Mouse (Mus musculus) frontal cortex, postnatal 14 days (tissue): ENCODE results near the gene Atp5b.
A peak's percentile ranks its signal among the peaks of the same experiment; 100 is the strongest.

Experiments
- DNase-seq, 2 experiments: peaks; one replicate each; pipeline ENCODE4 v3.0.0; 2022; ENCODE audit warnings: low spot score in 2 of 2

Gene Atp5b

DNA sequence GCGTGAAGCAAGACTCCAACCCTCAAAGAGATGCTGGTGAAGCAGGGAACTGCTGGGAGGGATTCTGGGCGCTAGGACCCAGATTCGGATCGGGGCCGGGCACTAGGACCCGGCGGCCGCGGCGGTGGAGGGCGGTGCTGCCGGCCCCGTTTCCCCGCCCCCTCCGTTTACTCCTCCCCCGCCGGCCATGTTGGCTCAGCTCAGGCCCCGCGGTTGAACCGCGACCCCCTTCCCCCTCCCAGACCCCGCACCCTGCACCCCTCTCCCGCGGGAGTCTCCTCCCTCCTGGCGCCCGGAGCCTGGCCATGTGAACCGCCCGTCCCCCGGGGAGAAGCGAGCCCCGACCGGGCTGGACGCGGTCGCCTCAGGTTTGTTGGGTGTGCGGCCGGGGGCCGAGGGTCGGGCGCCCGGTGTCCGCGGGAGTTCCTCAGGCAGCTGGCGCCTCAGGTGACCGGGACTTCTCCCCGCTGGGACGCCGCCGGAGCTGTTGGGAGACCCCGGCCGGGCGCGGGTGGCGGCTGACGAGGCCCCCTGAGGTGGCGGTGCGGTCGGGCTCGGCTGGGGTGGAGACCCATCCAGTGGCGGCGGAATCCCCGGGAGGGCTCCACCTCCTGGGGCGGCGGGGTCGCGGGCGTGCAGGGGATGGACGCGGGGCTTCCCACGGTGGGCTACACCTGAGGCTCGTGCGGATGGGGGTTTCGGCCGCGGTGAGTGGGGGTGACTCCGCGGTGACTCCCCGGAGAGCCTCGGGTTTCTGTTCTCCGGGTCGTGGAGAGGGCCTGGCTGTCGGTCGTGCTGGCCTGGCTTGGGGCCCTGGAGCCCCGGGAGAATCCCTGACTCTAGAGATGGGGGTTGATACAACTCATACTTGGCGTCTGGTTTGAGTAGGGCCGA, 13.9 kb downstream of the Atp5b start:
- peak; percentile 38 to 68 for DNase-seq

DNA sequence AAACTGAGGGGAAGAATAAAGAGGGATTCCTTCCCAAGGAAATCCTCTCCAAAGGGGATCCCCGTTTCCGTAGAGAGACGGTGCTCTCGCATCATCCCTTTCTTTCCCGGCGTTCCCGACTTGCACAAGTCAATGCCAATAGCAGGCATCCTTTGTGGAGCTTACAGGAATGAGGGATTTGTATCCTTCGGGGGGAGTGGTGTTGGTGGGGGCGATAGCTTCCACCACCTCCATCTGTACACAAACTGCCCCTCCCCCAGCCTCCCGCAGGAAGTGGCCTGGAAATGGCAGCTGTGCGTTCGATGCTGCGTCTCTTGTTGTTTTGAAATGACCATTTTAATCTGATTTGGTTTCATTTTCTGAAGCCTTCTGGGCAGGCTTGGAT, 14.5 kb downstream of the Atp5b start:
- DNase-seq: peak; percentile 27 to 44

DNA sequence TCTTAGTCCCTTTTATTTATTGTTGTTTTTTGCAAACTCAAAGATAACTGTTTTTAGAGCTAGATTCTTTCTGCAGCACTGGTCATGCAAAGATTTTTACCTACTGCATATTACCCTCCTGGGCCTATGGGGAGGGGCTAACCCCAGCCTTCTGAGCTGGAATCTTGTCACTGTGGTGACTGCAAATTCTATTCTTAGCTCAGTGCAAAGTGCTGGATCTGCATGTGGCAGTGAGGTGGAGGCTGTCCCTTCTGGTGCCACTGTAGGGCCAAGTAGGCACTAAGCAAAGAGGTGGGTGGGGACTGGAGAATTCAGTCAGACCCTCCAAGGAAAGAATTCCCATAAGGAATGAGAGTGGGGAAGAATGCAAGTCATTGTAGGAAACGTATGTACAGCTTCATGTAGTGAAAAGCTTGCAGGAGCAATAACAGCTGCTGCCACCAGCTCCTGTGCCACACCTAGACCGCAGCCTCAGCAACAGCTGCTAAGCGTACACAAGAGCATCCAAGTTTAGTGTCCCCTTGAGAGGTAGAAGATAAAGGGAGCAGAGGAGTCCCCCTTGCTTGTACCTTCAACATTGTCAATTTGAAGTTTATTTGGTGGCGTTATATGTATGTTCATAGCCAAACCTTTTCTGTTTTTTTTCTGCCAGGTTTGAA, 27.2 kb downstream of the Atp5b start:
- no peak for DNase-seq

DNA sequence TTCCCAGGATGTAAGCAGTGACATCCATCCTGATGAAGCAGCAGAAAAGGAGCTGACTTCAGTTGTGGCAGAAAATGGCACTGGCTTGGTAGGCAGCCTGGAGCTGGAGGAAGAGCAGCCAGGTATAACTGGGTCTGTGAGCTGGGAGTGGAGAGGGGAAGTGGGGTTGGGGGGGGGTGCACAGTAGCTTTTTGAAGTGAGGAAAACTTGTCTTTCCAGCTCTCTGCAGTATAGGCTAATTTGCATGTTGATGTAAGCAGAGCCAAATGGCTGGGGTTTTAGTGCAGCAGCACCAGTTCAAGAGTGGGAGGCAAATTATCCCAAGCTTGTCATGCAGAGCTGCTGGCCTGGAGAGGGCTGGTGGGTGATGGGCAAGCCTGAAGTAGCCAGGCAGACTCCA, 28.2 kb downstream of the Atp5b start:
- DNase-seq: no peak

DNA sequence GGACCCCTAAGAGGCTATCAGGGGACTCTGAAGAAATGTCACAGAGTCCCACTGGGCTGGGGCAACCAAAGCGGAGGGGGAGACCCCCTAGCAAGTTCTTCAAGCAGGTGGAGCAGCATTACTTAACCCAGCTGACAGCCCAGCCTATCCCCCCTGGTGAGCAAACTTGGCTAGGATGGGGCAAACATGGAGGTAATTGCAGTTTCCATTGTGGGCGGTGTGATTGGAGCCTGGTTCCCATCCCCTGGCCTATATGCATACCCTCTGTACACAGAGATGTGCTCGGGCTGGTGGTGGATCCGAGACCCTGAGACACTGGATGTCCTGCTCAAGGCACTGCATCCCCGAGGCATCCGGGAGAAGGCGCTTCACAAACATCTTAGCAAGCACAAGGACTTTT, 40.8 kb downstream of the Atp5b start:
- DNase-seq: no peak

DNA sequence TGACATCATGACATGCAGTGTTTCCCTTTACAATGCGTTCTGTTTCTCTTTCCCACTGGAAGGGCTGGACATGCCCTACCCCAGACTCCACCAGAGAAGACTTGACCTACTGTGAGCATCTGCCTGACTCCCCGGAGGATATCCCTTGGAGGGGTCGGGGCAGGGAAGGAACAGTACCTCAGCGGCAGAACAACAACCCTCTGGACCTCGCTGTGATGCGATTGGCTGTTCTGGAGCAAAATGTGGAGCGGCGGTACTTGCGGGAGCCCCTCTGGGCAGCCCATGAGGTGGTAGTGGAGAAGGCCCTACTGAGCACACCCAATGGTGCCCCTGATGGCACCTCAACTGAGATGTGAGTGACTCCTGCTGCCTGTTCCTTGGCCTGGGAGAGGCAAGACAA, 41.8 kb downstream of the Atp5b start:
- no peak for DNase-seq

DNA sequence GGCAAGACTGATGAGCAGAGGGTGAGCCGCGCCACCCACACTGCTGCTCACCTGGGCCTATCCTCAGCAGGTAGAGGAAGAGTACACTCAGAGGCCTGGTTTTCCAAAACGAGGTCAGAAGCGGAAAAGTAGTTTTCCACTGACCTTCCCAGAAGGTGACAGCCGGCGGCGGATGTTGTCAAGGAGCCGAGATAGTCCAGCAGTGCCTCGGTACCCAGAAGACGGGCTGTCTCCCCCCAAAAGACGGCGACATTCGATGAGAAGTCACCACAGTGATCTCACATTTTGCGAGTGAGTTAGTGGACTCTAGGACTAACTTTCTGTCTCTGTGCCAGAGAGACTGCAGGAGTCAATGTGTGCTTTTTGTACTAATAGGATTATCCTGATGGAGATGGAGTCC, 42.9 kb downstream of the Atp5b start:
- no peak for DNase-seq

DNA sequence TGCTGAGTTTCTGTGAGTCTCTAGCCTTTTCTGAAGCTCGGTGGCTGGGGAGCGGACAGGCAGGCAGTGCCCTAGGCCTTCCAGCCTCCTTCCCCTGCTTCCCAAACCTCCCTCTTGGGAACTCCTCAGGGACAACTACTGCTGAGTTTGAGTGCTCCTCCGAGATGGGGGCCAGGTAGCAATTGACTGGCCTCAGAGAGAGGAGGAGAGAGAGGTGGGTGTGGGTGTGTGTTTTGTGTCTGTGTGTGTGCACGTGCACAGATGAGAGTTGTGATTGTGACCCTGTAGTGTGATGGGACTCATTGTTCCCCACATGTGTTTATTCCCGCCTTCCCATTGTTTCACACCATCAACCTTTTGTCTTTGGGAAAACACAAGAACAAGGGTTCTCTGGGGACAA, 44.4 kb downstream of the Atp5b start:
- no peak for DNase-seq

DNA sequence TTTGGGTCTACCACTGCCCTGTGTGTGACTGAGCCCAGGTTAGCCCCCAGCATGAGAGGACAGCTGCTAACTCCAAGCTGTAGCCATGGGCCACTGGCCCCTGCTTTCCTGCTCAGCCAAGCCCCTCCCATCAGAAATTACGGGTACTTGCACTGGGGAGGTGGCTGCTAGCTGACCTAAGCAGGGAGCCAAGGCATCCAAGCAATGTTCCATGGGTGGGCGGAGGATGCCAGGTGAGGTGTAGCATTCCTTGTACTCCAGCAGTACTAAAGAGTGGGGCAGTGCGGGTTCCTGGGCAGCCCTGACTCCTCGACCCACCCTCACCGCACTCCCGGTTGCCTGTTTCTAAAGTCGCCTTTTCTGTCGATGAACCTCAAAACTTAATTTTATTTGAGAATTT, 45.1 kb downstream of the Atp5b start:
- DNase-seq: no peak

DNA sequence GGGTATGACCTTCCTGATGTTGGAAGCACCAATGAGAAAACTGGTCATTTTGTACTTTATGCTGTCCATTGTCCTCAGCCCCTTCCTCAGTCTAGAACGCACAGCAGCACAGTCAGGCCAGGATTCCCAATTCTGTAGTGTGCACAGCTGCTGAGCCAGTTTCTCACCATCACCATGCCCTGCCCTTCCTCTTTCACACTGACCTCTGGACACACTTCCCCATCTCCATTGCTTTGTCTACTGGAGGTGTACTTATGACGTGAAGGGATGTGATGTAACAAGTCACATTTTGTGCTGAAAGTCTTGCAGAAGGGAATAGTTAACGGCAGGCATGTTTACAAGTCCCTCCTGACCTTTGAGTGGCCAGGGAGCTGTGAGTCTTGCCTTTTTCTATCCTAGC, 48.2 kb downstream of the Atp5b start:
- DNase-seq: no peak

DNA sequence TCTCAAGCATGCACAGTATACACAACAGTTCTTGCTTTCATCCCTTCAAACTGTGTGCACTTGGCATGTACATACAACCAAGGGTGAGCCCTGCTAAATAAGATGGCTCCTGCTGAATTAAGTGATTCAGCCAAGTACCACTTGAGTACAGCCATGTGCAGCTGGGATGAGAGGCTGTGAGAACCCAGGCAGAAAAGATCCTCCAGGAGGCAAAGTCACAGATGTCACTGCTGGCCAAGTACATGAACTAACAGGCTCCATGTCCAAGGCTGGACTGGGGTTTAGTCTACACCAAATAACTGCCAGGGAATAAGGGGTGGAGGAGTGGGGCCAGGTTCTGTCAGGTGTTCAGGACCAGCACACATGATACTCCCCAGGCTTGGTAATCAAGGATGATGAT, 48.7 kb downstream of the Atp5b start:
- no peak for DNase-seq

DNA sequence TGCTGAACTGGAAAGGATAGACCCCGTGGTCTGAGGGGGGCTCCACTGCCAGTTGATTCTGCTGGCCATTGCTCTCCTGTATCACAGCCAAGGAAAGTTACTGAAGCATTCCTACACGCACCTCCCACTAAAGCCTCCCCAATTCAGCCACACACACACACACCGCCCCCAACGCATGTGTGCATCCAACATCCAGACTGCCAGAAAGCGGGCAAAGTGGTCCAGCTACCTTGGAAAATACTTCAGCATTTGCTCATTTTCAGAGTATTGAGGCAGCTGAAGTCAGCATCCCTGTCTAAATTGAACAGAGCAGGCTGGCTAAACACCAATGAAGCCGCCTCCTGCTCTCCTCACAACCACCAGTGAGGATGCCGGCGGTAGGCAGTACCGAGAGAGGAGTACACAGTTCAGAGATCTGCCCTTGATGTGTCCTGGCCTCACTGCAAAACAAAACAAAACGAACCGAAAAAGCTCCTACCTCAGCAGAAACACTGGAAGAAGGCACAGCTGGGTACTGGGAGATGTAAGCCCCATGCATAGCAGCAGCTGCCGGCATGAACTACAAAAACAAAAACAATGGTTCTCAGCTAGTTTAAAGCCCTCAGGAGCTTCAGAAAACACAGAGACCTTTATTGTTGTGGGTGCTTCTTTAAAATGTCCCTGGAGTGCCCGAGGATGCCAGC, 50.7 kb downstream of the Atp5b start:
- peak; percentile 31 to 46 for DNase-seq

DNA sequence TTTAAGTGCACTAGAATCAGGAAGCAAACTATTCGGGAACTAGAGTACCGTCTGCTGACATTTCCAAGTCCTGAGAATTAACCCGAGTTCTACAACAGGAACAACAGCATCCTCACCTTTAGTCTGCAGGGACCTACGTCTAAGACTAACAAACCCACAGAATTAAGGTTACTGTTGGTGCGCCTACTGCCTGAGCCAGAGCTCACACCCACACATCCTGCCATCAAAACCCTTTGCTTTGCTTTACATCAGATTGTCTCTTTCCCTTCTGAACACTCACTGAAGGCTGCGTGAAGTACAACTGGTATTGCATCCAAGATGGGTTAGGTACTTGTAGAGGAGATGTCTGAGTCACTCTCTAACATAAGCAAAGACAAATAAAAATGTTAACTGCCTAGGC, 52.3 kb downstream of the Atp5b start:
- DNase-seq: no peak
